Mouse (Mus musculus): ENCODE measurements at regions not wholly inside any gene's neighbourhood (a gene's known extent, or its start where the extent isn't known, plus 50 kb on each side); places are given as distances from the start of the nearest gene placed in this dataset.

GRCm38 (mm10) chr5:116934151-116934550 is 181.8 kb downstream of the Suds3 start:
- WGBS (ENCODE audit: insufficient replicate concordance), result 52% methylated on average over 3 of the region's 3 CpGs
- no peak for ATAC-seq (replicated peaks; ENCODE audit: insufficient number of reproducible peaks, low FRiP score, low TSS enrichment)
- Histone ChIP-seq H3K36me3 (ENCODE audit: control insufficient read depth, insufficient read depth, low read length) (no peaks in the 10 kb centered on the region), H3K27me3 (ENCODE audit: control insufficient read depth, insufficient read depth, low read length) (no peaks in the 10 kb centered on the region), H3K4me2 (no peak overlapping the region), H3K9me3 (replicated peaks; ENCODE audit: control insufficient read depth, low read length) (no peaks in the 10 kb centered on the region), H3K9ac (ENCODE audit: low read depth, low read length) (no peak overlapping the region), H3K4me3 (ENCODE audit: low read depth, low read length) (no peak overlapping the region), H3K27ac (ENCODE audit: low read depth, low read length) (no peak overlapping the region), H3K4me1 (ENCODE audit: control insufficient read depth, insufficient read depth, low read length) (no peaks in the 10 kb centered on the region)

GRCm38 (mm10) chr5:116933105-116933504 is 182.8 kb downstream of the Suds3 start:
- Histone ChIP-seq H3K4me3 (ENCODE audit: low read depth, low read length) (no peak overlapping the region), H3K27me3 (ENCODE audit: control insufficient read depth, insufficient read depth, low read length) (no peaks in the 10 kb centered on the region), H3K4me2 (no peak overlapping the region), H3K4me1 (ENCODE audit: control insufficient read depth, insufficient read depth, low read length) (no peaks in the 10 kb centered on the region), H3K9ac (ENCODE audit: low read depth, low read length) (no peak overlapping the region), H3K27ac (ENCODE audit: low read depth, low read length) (no peak overlapping the region), H3K36me3 (ENCODE audit: control insufficient read depth, insufficient read depth, low read length) (no peaks in the 10 kb centered on the region), H3K9me3 (replicated peaks; ENCODE audit: control insufficient read depth, low read length) (no peaks in the 10 kb centered on the region)
- WGBS (ENCODE audit: insufficient replicate concordance), result 84% methylated on average over 5 of the region's 5 CpGs
- ATAC-seq (replicated peaks; ENCODE audit: insufficient number of reproducible peaks, low FRiP score, low TSS enrichment), result no peak

GRCm38 (mm10) chr5:116923761-116924160 is 192.2 kb downstream of the Suds3 start:
- Histone ChIP-seq H3K27me3 (ENCODE audit: control insufficient read depth, insufficient read depth, low read length) (no peaks in the 10 kb centered on the region), H3K27ac (ENCODE audit: low read depth, low read length) (no peak overlapping the region), H3K9ac (ENCODE audit: low read depth, low read length) (no peak overlapping the region), H3K4me3 (ENCODE audit: low read depth, low read length) (no peak overlapping the region), H3K36me3 (ENCODE audit: control insufficient read depth, insufficient read depth, low read length) (no peaks in the 10 kb centered on the region), H3K4me1 (ENCODE audit: control insufficient read depth, insufficient read depth, low read length) (no peaks in the 10 kb centered on the region), H3K4me2 (no peak overlapping the region), H3K9me3 (replicated peaks; ENCODE audit: control insufficient read depth, low read length) (no peaks in the 10 kb centered on the region)
- ATAC-seq (replicated peaks; ENCODE audit: insufficient number of reproducible peaks, low FRiP score, low TSS enrichment), result no peak
- 62% methylated on average over 4 of the region's 4 CpGs for WGBS (ENCODE audit: insufficient replicate concordance)

GRCm38 (mm10) chr5:116922059-116922671 is 193.7 kb downstream of the Suds3 start:
- no peak for ATAC-seq (replicated peaks; ENCODE audit: insufficient number of reproducible peaks, low FRiP score, low TSS enrichment)
- WGBS (ENCODE audit: insufficient replicate concordance), result 71% methylated on average over 17 of the region's 17 CpGs
- Histone ChIP-seq H3K4me2 (no peak overlapping the region), H3K27me3 (ENCODE audit: control insufficient read depth, insufficient read depth, low read length) (no peaks in the 10 kb centered on the region), H3K9ac (ENCODE audit: low read depth, low read length) (no peak overlapping the region), H3K4me1 (ENCODE audit: control insufficient read depth, insufficient read depth, low read length) (no peaks in the 10 kb centered on the region), H3K9me3 (replicated peaks; ENCODE audit: control insufficient read depth, low read length) (no peaks in the 10 kb centered on the region), H3K27ac (ENCODE audit: low read depth, low read length) (no peak overlapping the region), H3K4me3 (ENCODE audit: low read depth, low read length) (no peak overlapping the region), H3K36me3 (ENCODE audit: control insufficient read depth, insufficient read depth, low read length) (no peaks in the 10 kb centered on the region)

GRCm38 (mm10) chr5:116914876-116915275 is 201.0 kb downstream of the Suds3 start:
- no peak overlapping the region for H3K4me3 ChIP-seq (ENCODE audit: low read depth, low read length)

GRCm38 (mm10) chr5:116900846-116901245 is 215.1 kb downstream of the Suds3 start:
- no peaks in the 10 kb centered on the region for H3K36me3 ChIP-seq (ENCODE audit: control insufficient read depth, insufficient read depth, low read length)
- no peaks in the 10 kb centered on the region for H3K9me3 ChIP-seq (replicated peaks; ENCODE audit: control insufficient read depth, low read length)
- no peak for ATAC-seq (replicated peaks; ENCODE audit: insufficient number of reproducible peaks, low FRiP score, low TSS enrichment)
- no peak overlapping the region for H3K27ac ChIP-seq (ENCODE audit: low read depth, low read length)
- no peak overlapping the region for H3K4me3 ChIP-seq (ENCODE audit: low read depth, low read length)
- H3K27me3 ChIP-seq (ENCODE audit: control insufficient read depth, insufficient read depth, low read length), result no peaks in the 10 kb centered on the region
- no peaks in the 10 kb centered on the region for H3K4me1 ChIP-seq (ENCODE audit: control insufficient read depth, insufficient read depth, low read length)
- H3K9ac ChIP-seq (ENCODE audit: low read depth, low read length), result no peak overlapping the region
- no peak overlapping the region for H3K4me2 ChIP-seq
- WGBS (ENCODE audit: insufficient replicate concordance), result 79% methylated on average over 5 of the region's 5 CpGs

More at GRCm38 (mm10) chr5:116914876-116915275, 201.0 kb downstream of the Suds3 start:
- Histone ChIP-seq H3K9me3 (replicated peaks; ENCODE audit: control insufficient read depth, low read length) (no peaks in the 10 kb centered on the region), H3K27me3 (ENCODE audit: control insufficient read depth, insufficient read depth, low read length) (no peaks in the 10 kb centered on the region), H3K4me1 (ENCODE audit: control insufficient read depth, insufficient read depth, low read length) (no peaks in the 10 kb centered on the region), H3K9ac (ENCODE audit: low read depth, low read length) (no peak overlapping the region), H3K27ac (ENCODE audit: low read depth, low read length) (no peak overlapping the region), H3K4me2 (no peak overlapping the region), H3K36me3 (ENCODE audit: control insufficient read depth, insufficient read depth, low read length) (no peaks in the 10 kb centered on the region)
- 34% methylated on average over 12 of the region's 12 CpGs for WGBS (ENCODE audit: insufficient replicate concordance)
- ATAC-seq (replicated peaks; ENCODE audit: insufficient number of reproducible peaks, low FRiP score, low TSS enrichment), result no peak

- no peak overlapping the region for H3K4me3 ChIP-seq (ENCODE audit: low read depth, low read length)
- H3K27ac ChIP-seq (ENCODE audit: low read depth, low read length), result no peak overlapping the region
- no peak for ATAC-seq (replicated peaks; ENCODE audit: insufficient number of reproducible peaks, low FRiP score, low TSS enrichment)
- no peaks in the 10 kb centered on the region for H3K36me3 ChIP-seq (ENCODE audit: control insufficient read depth, insufficient read depth, low read length)
- WGBS (ENCODE audit: insufficient replicate concordance), result 77% methylated on average over 5 of the region's 5 CpGs
- H3K4me2 ChIP-seq, result no peak overlapping the region
- H3K4me1 ChIP-seq (ENCODE audit: control insufficient read depth, insufficient read depth, low read length), result no peaks in the 10 kb centered on the region
- no peak overlapping the region for H3K9ac ChIP-seq (ENCODE audit: low read depth, low read length)
- no peaks in the 10 kb centered on the region for H3K27me3 ChIP-seq (ENCODE audit: control insufficient read depth, insufficient read depth, low read length)
- H3K9me3 ChIP-seq (replicated peaks; ENCODE audit: control insufficient read depth, low read length), result no peaks in the 10 kb centered on the region
Observed at GRCm38 (mm10) chr5:116897391-116897790, 218.5 kb downstream of the Suds3 start.

GRCm38 (mm10) chr5:116895036-116895783 is 220.7 kb downstream of the Suds3 start:
- H3K36me3 ChIP-seq (ENCODE audit: control insufficient read depth, insufficient read depth, low read length), result no peaks in the 10 kb centered on the region
- H3K4me2 ChIP-seq, result no peak overlapping the region
- ATAC-seq (replicated peaks; ENCODE audit: insufficient number of reproducible peaks, low FRiP score, low TSS enrichment), result no peak
- no peaks in the 10 kb centered on the region for H3K9me3 ChIP-seq (replicated peaks; ENCODE audit: control insufficient read depth, low read length)
- no peaks in the 10 kb centered on the region for H3K27me3 ChIP-seq (ENCODE audit: control insufficient read depth, insufficient read depth, low read length)
- 68% methylated on average over 12 of the region's 12 CpGs for WGBS (ENCODE audit: insufficient replicate concordance)
- no peaks in the 10 kb centered on the region for H3K4me1 ChIP-seq (ENCODE audit: control insufficient read depth, insufficient read depth, low read length)
- H3K27ac ChIP-seq (ENCODE audit: low read depth, low read length), result no peak overlapping the region
- no peak overlapping the region for H3K9ac ChIP-seq (ENCODE audit: low read depth, low read length)
- H3K4me3 ChIP-seq (ENCODE audit: low read depth, low read length), result no peak overlapping the region

- Histone ChIP-seq H3K4me2 (no peak overlapping the region), H3K4me1 (ENCODE audit: control insufficient read depth, insufficient read depth, low read length) (no peaks in the 10 kb centered on the region), H3K4me3 (ENCODE audit: low read depth, low read length) (no peak overlapping the region), H3K27me3 (ENCODE audit: control insufficient read depth, insufficient read depth, low read length) (no peaks in the 10 kb centered on the region), H3K9ac (ENCODE audit: low read depth, low read length) (no peak overlapping the region), H3K27ac (ENCODE audit: low read depth, low read length) (no peak overlapping the region), H3K9me3 (replicated peaks; ENCODE audit: control insufficient read depth, low read length) (no peaks in the 10 kb centered on the region), H3K36me3 (ENCODE audit: control insufficient read depth, insufficient read depth, low read length) (no peaks in the 10 kb centered on the region)
- 74% methylated on average over 6 of the region's 6 CpGs for WGBS (ENCODE audit: insufficient replicate concordance)
- ATAC-seq (replicated peaks; ENCODE audit: insufficient number of reproducible peaks, low FRiP score, low TSS enrichment), result no peak
Observed at GRCm38 (mm10) chr5:116894575-116894974, 221.3 kb downstream of the Suds3 start.
